20 mouse cellular contexts compared by ENCODE assay signal in the genomic region with DNA sequence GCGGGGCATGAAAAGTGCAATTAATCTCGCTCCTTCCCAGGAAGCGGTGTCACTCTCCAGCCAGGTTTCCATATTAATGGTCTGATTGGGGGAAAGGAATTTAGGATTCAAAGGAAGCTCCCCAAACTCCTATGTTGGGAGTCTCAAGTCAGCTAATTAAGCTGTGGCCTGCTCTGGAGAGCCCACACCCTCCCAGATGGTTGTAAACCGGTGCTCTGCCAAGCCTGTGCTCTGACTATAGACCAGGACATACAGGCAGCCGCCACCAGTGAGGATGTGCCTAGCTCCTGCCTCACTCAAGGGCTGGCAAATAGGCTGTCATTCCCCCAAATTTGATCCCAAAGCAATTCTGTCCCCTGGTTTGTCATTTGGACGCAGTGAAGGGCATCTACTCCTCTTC. TPM values are rescaled to one million over a fixed set of nuclear protein-coding genes. Genes with fewer than 3 reads are reported as not detected.
A peak's percentile ranks its signal among the peaks of the same experiment; 100 is the strongest.
DNase-seq lines count a peak whose midpoint lies in the region; ATAC-seq and TF ChIP-seq lines count a peak whose summit lies in the region.
"Had no signal": no experiment of that assay in that cellular context is flagged by ENCODE, and none has a peak within 500 bp of the region (broad histone marks: within the 10 kb centered on the region; RNA-seq: fewer than 3 reads in every experiment).

No protein-coding gene starts in this region.

- TF ChIP-seq CTCF in lung, adult 2 months (IDR thresholded peaks at IDR 0.05; ENCODE audit: insufficient read depth, low read length): no peak

- no peak overlapping the region for H3K9ac ChIP-seq in liver, embryonic 12.5 days
- H3K9ac ChIP-seq in forebrain, embryonic 14.5 days (ENCODE audit: low read length): peak overlapping the region; percentile 25
- H3K9ac ChIP-seq in neural tube, embryonic 13.5 days: 0 out of 2 replicates have a peak overlapping the region, but pooled peaks have one; percentile 23
- H3K9ac ChIP-seq: embryonic facial prominence, embryonic 13.5 days; heart, embryonic 12.5 days; kidney, embryonic 15.5 days; lung, embryonic 15.5 days had no signal

- intact Hi-C loops in left cerebral cortex, postnatal 36 days (cut with DNase I): no loop called here

- H3K27me3 ChIP-seq in liver, embryonic 12.5 days (replicated peaks): no peaks in the 10 kb centered on the region
- H3K27me3 ChIP-seq in forebrain, embryonic 14.5 days (replicated peaks; ENCODE audit: control insufficient read depth, insufficient read depth, low read length): no peaks in the 10 kb centered on the region
- no peaks in the 10 kb centered on the region for H3K27me3 ChIP-seq in limb, embryonic 10.5 days (ENCODE audit: low read depth, poor library complexity, severe bottlenecking)
- no peaks in the 10 kb centered on the region for H3K27me3 ChIP-seq in neural tube, embryonic 13.5 days
- H3K27me3 ChIP-seq: embryonic facial prominence, embryonic 13.5 days; kidney, embryonic 15.5 days; lung, embryonic 15.5 days; Patski had no signal

- no peak for TF ChIP-seq POLR2A in lung, adult 2 months (IDR thresholded peaks at IDR 0.05; ENCODE audit: borderline replicate concordance, extremely low read depth, low read depth, low read length)

- H3K27ac ChIP-seq in liver, embryonic 12.5 days: peak overlapping the region; percentile 100
- H3K27ac ChIP-seq in forebrain, embryonic 14.5 days (ENCODE audit: low read depth, low read length): no peak overlapping the region
- peak overlapping the region; percentile 11; the same call in 1 of the 2 replicates for H3K27ac ChIP-seq in limb, embryonic 10.5 days
- peak overlapping the region; percentile 79 for H3K27ac ChIP-seq in neural tube, embryonic 13.5 days (replicated peaks)
- H3K27ac ChIP-seq: embryonic facial prominence, embryonic 13.5 days; kidney, embryonic 15.5 days; lung, embryonic 15.5 days; macrophage had no signal

- peaks cover 58% of the 10 kb centered on the region for H3K4me1 ChIP-seq in liver, embryonic 12.5 days
- peaks cover 5% of the 10 kb centered on the region; the same call in 1 of the 2 replicates for H3K4me1 ChIP-seq in forebrain, embryonic 14.5 days (ENCODE audit: control insufficient read depth, insufficient read depth, low read length)
- peaks cover 66% of the 10 kb centered on the region for H3K4me1 ChIP-seq in limb, embryonic 10.5 days
- H3K4me1 ChIP-seq in neural tube, embryonic 13.5 days (replicated peaks): peaks cover 54% of the 10 kb centered on the region
- no peaks in the 10 kb centered on the region for H3K4me1 ChIP-seq in lung, adult 2 months (ENCODE audit: control insufficient read depth, insufficient read depth, low read length)
- H3K4me1 ChIP-seq: lung, embryonic 15.5 days had no signal

- H3K9me3 ChIP-seq in liver, embryonic 12.5 days (replicated peaks): no peaks in the 10 kb centered on the region
- no peaks in the 10 kb centered on the region for H3K9me3 ChIP-seq in forebrain, embryonic 14.5 days (replicated peaks; ENCODE audit: control insufficient read depth, low read length)
- H3K9me3 ChIP-seq in limb, embryonic 10.5 days (replicated peaks): no peaks in the 10 kb centered on the region
- H3K9me3 ChIP-seq in neural tube, embryonic 13.5 days: no peaks in the 10 kb centered on the region
- H3K9me3 ChIP-seq: embryonic facial prominence, embryonic 13.5 days; heart, embryonic 12.5 days; kidney, embryonic 15.5 days; lung, embryonic 15.5 days had no signal

- no peak overlapping the region for H3K4me3 ChIP-seq in liver, embryonic 12.5 days
- H3K4me3 ChIP-seq in forebrain, embryonic 14.5 days (ENCODE audit: low read depth, low read length): no peak overlapping the region
- no peak overlapping the region for H3K4me3 ChIP-seq in limb, embryonic 10.5 days
- no peak overlapping the region for H3K4me3 ChIP-seq in neural tube, embryonic 13.5 days
- H3K4me3 ChIP-seq in lung, adult 2 months (replicated peaks; ENCODE audit: extremely low read depth, low read depth, low read length): no peak overlapping the region
- H3K4me3 ChIP-seq: embryonic facial prominence, embryonic 13.5 days; heart, embryonic 12.5 days; kidney, embryonic 15.5 days; lung, embryonic 15.5 days had no signal

- peaks cover 36% of the 10 kb centered on the region for H3K36me3 ChIP-seq in liver, embryonic 12.5 days
- peaks cover 20% of the 10 kb centered on the region for H3K36me3 ChIP-seq in forebrain, embryonic 14.5 days (ENCODE audit: control insufficient read depth, insufficient read depth, low read length)
- peaks cover 7% of the 10 kb centered on the region; the same call in 1 of the 2 replicates for H3K36me3 ChIP-seq in limb, embryonic 10.5 days
- H3K36me3 ChIP-seq in neural tube, embryonic 13.5 days: peaks cover 29% of the 10 kb centered on the region
- H3K36me3 ChIP-seq: heart, embryonic 12.5 days had no signal

- DNase-seq in liver: no peak
- peak; percentile 45 for DNase-seq in forebrain, embryonic 14.5 days (ENCODE audit: low spot score)
- no peak for DNase-seq in limb, embryonic 10.5 days (ENCODE audit: low spot score)
- DNase-seq in lung, adult 2 months: no peak
- DNase-seq in left cerebral cortex, postnatal 36 days (ENCODE audit: low spot score in 2 of 2): no peak
- DNase-seq: adrenal gland, postnatal 14 days; cerebellum, adult 2 months; heart, postnatal 36 days; right cerebral cortex, adult 18-20 months; thymus, adult 18-20 months had no signal

- H3K4me2 ChIP-seq in liver, embryonic 12.5 days: no peak overlapping the region
- H3K4me2 ChIP-seq in forebrain, embryonic 14.5 days (ENCODE audit: low read length): no peak overlapping the region
- H3K4me2 ChIP-seq in neural tube, embryonic 13.5 days: no peak overlapping the region
- H3K4me2 ChIP-seq: embryonic facial prominence, embryonic 13.5 days; heart, embryonic 12.5 days; kidney, embryonic 15.5 days; lung, embryonic 15.5 days had no signal

- no peak for ATAC-seq in liver, embryonic 12.5 days
- ATAC-seq in forebrain, embryonic 14.5 days: no peak
- no peak for ATAC-seq in neural tube, embryonic 13.5 days (ENCODE audit: low read depth)
- ATAC-seq: activated CD4-positive, CD25-positive, alpha-beta regulatory T cell, adult 4 months; intestine, embryonic 16.5 days; Patski had no signal

- 90% methylated on average over 6 of the region's 6 CpGs for WGBS in liver, embryonic 12.5 days (ENCODE audit: insufficient replicate concordance)
- WGBS in forebrain, embryonic 14.5 days: 70% methylated on average over 6 of the region's 6 CpGs
- 68% methylated on average over 6 of the region's 6 CpGs for WGBS in limb, embryonic 10.5 days
- 54% methylated on average over 6 of the region's 6 CpGs for WGBS in neural tube, embryonic 13.5 days
- WGBS in lung, adult 2 months: 96% methylated on average over 6 of the region's 6 CpGs

RNA-seq across cellular contexts. Expression of a gene that starts 50.4 kb away (rescaled TPM):
- 21.3 and 21.6 TPM in 2 replicates for polyA plus RNA-seq in liver, embryonic 12.5 days (2016; fragmentation: Nextera tagmentation; extraction: Ambion mirVana)
- polyA plus RNA-seq in forebrain, embryonic 14.5 days (2014; fragmentation: Nextera tagmentation; extraction: Ambion mirVana): 49.5 and 52.2 TPM in 2 replicates
- 15.0 and 17.5 TPM in 2 replicates for polyA plus RNA-seq in limb, embryonic 10.5 days (2016; fragmentation: Nextera tagmentation; extraction: Ambion mirVana)
- polyA plus RNA-seq in neural tube, embryonic 13.5 days (2015; fragmentation: Nextera tagmentation; extraction: Ambion mirVana): 60.5 and 67.6 TPM in 2 replicates
- 47.0 and 49.9 TPM in 2 replicates for polyA plus RNA-seq in lung, adult 2 months (2012; rRNA removed)
- total RNA-seq in left cerebral cortex, postnatal 36 days (2021): 10 to 100 TPM; 83.8 to 84.3 TPM
